Mouse (Mus musculus): ENCODE measurements around the gene 1700067P10Rik.

Gene 1700067P10Rik

DNA sequence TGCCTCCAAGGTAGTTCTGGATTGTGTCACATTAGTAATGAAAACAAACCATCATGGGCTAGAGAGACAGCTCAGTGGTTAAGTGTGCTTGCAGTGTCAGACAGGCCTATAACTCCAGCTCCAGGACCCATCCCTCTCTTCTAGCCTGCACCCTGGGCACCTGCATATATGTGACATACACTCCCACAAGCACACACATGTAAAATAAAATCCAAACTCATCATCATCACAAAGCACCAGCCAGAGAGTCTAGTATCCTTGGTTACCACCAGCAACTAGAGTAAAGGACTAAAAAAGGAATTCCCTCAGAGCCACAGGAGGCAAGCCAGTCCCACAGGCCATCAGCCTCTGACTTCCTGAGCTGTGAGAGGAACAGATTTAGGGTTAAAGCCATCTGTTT is at the start of gene 1700067P10Rik:
Gene 1700067P10Rik (plus strand): TSS at position 301 of the 400 bp plus-strand sequence.
- DNase-seq = no peak

DNA sequence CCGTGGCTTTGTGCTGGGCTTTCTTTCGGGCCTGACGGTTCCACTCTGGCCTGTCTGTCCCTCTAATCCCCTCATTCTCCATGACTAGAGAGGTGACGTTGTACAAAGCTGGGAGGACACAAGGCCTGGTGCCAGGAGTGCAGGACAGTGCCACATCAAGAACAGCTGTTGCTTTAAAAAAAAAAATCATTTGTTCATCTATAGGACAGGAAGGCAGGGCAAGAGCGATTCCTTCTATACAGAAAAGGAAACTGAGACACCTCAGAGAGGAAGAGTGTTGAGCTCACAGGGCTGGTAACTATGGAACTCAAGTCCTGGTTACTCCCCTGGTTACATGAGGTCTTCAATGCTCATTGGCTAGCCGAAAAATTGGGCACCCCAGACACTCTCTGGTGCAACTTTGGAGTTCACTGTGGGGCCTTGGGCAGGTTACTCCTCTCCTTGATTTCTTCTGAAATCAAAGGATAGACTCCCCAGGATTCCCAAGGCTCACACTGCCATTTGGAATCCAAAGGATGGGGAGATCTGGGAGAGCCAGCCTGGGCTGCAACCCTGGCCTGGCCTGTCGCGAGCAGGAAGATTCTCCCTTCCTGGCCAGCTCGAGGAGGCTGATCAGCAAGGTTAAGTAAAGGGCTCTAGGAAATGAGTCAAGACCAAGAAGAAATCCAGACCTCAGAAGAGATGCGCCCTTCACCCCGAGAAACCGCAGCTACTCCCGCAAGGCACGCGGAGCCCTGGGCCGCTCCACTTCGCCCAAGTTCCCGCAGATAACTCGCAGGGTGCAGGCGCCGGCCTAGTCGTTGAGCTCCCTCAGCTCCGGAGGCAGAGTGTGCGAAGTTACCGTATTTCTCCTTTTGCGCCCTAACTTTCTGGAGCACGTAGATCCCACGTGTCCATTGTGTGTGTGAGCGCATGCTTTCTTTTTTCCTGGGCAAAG is 47.5 kb upstream of the 1700067P10Rik start:
- peak; percentile 68 for DNase-seq

- DNase-seq = peak; percentile 60
These were observed 45.8 kb upstream of the 1700067P10Rik start for GRCm38 (mm10) chr17:48043154-48043880.

- peak; percentile 92 for DNase-seq
These were observed 43.5 kb upstream of the 1700067P10Rik start for GRCm38 (mm10) chr17:48045631-48046030.

DNA sequence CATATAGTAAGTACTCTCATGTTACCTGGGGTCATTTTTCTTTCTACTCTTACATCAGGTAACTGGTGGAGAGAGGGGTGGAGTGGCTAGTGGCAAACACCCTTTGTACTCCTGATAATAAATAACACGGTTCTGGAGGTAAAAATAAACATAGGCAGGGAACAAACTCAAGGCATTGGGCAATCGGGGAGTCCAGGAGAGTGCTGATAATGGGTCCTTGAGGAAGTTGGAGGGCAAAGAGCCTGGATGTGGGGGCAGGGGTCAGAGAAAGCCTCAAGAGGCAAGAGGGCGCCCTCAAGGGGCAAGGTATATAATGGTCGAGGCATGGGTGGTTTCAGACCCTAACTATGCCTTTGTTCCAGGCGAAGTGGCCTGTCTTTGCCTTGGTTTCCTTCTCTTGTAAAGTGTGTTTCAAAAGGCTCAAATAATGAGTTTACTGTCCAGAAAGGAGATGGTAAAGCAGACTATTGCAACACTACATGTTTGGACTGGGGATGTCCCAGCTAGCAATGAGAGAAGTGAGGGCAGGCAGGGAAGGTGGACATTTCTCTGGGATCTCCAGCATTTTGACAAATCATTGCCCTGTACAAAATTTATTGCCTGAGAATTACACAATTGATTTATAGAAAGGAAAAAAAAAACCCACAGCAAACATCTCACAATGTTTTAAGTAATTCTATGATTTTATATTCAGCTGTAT is 37.3 kb upstream of the 1700067P10Rik start:
- DNase-seq = peak; percentile 84

GRCm38 (mm10) chr17:48052338-48053067 is 36.6 kb upstream of the 1700067P10Rik start:
- no peak for DNase-seq

- no peak for DNase-seq
These were observed 35.5 kb upstream of the 1700067P10Rik start for GRCm38 (mm10) chr17:48053646-48054045.

DNA sequence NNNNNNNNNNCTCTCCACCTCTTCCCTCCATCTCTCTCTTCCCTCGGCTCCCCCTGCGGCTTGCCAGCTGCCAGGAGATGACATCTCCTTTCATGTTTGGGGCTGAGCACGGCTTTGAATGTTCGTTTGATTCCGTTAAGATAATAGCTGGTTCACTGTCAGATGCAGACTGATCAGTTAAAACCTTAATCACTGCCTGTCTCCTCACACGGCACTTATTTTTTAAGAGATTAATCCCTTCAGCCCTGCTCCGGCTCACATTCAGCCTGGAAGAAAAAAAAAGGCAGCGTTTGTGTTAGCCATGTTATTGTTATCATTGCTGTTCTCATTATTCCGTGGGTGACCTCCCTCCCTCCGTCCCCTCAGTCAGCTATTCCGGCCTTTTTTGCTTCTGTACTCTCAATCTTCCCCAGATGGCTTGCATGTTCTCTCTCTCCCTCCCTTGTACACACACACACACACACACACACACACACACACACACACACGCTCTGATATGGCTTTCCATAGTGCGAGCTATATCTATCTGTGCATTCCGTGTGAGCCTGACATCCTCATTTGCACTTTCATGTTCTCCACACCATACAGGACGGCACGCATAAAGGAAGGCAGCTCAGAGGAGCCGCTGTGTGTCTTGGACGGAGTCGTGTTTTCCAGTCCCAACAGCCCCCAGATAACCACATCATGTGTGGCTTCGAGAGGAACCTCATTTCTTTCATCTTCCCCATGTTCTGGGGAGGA is 33.9 kb upstream of the 1700067P10Rik start:
- no peak for DNase-seq

DNA sequence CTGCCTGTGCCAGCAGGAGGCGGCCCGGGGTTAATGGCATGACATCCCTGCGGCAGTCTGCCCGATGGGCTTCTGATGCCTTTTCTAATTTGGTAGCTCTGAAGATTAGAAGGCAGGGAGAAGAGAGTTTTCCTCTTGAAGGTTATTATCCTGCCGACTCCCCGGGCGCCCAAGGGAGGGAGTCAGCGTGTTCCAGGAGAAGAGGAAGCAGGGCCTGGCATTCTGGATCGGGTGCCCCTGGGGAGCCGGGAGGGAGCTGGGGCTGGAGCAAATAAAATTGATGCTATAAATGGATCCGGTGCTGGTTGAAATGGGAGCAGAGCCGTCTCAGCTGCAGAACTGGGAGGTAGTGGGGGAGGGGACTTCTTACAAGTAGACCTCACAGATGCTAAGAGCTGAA is 31.7 kb upstream of the 1700067P10Rik start:
- no peak for DNase-seq

- DNase-seq = no peak
These were observed 24.8 kb upstream of the 1700067P10Rik start for GRCm38 (mm10) chr17:48064196-48064843.

GRCm38 (mm10) chr17:48065081-48065501 is 24.0 kb upstream of the 1700067P10Rik start:
- DNase-seq = no peak

- peak; percentile 72 for DNase-seq
These were observed 22.0 kb upstream of the 1700067P10Rik start for GRCm38 (mm10) chr17:48067083-48067614.

- peak; percentile 48 for DNase-seq
These were observed 21.4 kb upstream of the 1700067P10Rik start for GRCm38 (mm10) chr17:48067729-48068128.

GRCm38 (mm10) chr17:48080626-48081025 is 8.5 kb upstream of the 1700067P10Rik start:
- DNase-seq = no peak

DNA sequence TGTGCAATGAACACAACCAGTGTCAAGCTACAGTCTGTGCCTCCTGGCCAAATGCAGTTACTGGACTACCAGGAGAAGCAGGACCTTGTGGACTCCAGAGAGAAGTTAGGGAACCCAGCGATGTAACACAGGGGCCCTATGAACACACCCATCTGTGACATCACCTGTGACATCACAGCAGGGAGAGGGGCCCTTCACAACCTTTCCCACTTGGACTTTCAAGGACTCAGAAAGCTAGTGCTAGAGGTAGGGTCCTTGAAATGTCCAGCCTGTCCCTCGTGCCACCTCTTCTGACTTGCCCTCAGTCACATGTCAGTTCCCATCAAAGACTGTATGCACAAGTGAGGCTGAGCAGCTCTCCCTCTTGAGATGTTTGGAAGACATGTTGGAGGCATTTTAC is 327 bp downstream of the 1700067P10Rik start:
- DNase-seq = no peak

GRCm38 (mm10) chr17:48090305-48090704 is 1.2 kb downstream of the 1700067P10Rik start:
- no peak for DNase-seq

DNA sequence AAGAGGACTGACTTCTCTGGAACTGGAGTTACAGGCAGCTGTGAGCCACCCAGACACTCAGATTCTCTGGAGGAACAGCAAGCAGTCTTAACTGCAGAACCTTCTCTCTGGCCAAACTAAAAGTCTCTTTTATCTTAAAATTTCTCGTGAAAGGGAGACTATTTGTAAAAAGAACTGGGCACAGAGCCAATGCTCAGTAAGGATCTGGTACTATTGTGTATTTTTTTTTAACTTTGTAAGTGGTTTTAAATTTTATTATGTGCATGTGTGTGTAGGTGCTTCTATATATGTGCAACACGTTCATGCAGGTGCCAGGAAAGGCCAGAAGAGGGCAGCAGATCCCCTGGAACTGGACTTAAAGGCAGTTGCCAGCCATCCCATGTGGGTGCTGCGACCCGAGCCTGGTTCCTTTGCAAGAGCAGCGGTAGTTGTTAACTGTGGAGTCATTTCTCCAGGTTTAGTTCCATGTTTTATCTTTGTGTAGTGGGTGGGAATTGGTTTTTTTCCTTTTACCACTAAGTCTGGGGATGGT is 4.2 kb downstream of the 1700067P10Rik start:
- no peak for DNase-seq

DNA sequence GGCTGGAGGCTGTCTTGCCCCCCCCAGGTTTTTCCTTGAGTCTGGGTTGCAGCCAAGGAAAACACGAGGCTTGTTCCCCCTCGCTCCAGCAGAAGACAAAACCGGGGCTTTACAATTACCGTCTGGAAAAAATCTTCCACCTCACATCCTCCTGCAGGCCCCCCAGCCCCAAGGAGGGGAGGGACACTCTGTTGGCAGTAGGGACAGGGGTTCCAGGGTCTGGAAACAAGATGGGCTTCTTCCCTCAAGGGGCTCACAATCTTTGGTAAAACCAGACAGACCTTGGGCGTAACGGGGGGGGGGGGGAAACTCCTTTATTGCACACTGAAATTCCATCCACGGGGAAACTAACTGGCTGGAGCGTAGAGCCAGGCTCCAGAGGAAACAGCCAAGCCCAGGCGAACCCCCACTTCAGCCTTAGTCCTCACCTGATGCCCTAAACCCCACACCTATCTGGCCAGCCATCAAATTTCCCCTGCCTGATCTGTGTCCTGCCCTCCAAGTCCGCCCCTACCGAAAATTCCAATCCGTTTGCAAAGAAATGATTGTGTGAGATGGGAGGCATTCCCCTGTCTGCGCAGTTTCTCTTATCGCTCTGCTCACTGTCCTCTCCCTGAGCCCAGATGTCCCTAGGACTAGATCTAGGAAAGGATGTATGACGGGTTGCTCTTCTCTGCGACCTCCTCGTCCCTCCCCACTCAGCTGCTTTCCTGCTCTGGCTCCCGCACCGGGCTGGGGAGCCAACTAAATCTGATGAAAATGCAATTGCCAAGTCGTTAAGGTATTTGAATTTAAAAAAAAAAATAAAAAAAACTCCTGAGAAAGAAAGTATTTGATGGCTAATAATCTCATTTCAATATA is 5.9 kb downstream of the 1700067P10Rik start:
- no peak for DNase-seq

GRCm38 (mm10) chr17:48095718-48096121 is 6.6 kb downstream of the 1700067P10Rik start:
- no peak for DNase-seq

- DNase-seq = no peak
These were observed 7.2 kb downstream of the 1700067P10Rik start for GRCm38 (mm10) chr17:48096321-48096720.

All from lung, postnatal 36 days (tissue).